Mouse (Mus musculus) olfactory bulb, adult 2 months (tissue): Measurements from ENCODE around the gene Plxdc2.

Experiments
- CTCF ChIP-seq: fragments of 200-500 bp; IDR thresholded peaks from 2 replicates; pipeline ENCODE4 v1.5.1; 2012; ENCODE audit warnings: low read depth, mild to moderate bottlenecking, low read length, moderate library complexity; ENCODE audit not compliant: insufficient read depth
- POLR2A ChIP-seq: fragments of 200-500 bp; IDR thresholded peaks from 2 replicates; pipeline ENCODE4 v1.6.1; 2012; ENCODE audit warnings: mild to moderate bottlenecking, low read depth, low read length, moderate library complexity; ENCODE audit not compliant: insufficient read depth

GRCm38 (mm10) chr2:16545207-16545606 is 189.1 kb downstream of the Plxdc2 start:
- TF ChIP-seq CTCF (no peak), POLR2A (no peak)
